Mouse (Mus musculus) heart, adult 2 months (tissue): ENCODE results near the gene Mak.

Source experiments
- CTCF ChIP-seq: fragments of 200-600 bp; IDR thresholded peaks from 2 replicates; pipeline ENCODE4 v1.8.1; 2022; ENCODE audit warnings: antibody characterized with exemption, mild to moderate bottlenecking, moderate library complexity
- EP300 ChIP-seq: fragments of 200-500 bp; IDR thresholded peaks from 2 replicates; pipeline ENCODE4 v1.6.1; 2011; ENCODE audit warnings: low read depth, low read length, control low read depth; ENCODE audit not compliant: insufficient read depth
- POLR2A ChIP-seq: fragments of 200-500 bp; IDR thresholded peaks from 2 replicates; pipeline ENCODE4 v1.6.1; 2011; ENCODE audit warnings: mild to moderate bottlenecking, low read depth, low read length, control low read depth; ENCODE audit not compliant: insufficient read depth

DNA sequence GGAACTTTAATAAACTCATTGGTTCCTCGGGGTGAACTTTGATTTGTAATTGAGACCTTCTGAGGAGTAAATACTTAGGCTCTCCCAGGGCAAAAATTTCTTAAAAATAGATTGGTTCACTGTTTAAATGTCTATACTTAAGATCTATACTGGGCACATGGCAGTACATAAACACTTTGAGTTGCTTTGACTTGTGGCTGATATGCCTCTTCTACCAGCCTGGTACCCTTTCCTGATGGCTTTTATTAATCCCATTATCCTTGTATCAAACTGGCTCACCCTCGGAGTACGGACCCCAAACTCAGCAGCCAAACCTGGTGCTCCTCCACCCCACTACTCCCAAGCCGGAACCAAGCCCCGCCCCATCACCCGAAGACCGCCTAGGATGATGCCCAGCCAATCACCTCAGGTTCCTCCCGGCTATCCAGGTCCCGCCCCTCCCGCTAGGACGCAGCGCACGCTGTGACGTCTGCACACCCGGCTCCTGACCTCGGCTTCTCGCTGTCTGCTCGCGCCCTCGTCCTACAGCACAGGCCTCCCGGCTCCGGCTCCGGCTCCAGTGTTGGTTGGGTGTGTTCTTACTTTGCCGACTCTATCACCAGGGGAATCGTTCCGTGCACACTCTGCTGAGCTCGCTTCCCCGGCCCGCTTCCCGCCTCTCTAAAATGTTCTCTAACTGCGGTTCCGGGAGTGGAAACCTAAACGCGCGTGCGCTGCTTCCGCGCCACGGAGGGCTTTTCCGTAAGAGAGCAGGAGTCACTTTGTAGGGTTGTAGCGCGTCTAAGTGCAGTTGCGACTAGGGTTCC lies 63.5 kb downstream of the Mak start, which contains the start of gene Tmem14c:
- peak; percentile 97 for TF ChIP-seq POLR2A
- no peak for TF ChIP-seq EP300
- TF ChIP-seq CTCF, result no peak
